Mouse (Mus musculus) adrenal gland (tissue): ENCODE results near the gene Gm20931.
"Not testable (repeated sequence)": the region's sequence is repeated elsewhere in the genome, so short reads cannot be mapped to it uniquely, and the experiment has no call there.

Experiments
- intact Hi-C: fragments of 180-260 bp; cut with DNase I; formaldehyde crosslinking; loops from one replicate; pipeline ENCODE4 v1.15.1; 2025
- long read RNA-seq, 2 experiments: library from polyadenylated mRNA; unstranded; transcript quantifications; one replicate each; pipeline ENCODE4 v2.0.0; 2020; ENCODE audit warnings: borderline replicate concordance in 1 of 2; ENCODE audit not compliant: insufficient replicate concordance in 1 of 2

Gm20931 gene
- long read RNA-seq, experiment 1: 0 reads
- long read RNA-seq, experiment 2: 0 reads

- intact Hi-C loops: not testable (repeated sequence)
Measured at GRCm38 (mm10) chrY:55213420-55213819, at the start of gene Gm20931. Gm20931 (plus strand) TSS chrY:55213720.
